Mouse (Mus musculus) MEL (cell line): ENCODE results near the gene Rcn1.

Experiments
- CTCF ChIP-seq, 3 experiments: IDR thresholded peaks in 2 of 3; conservative IDR thresholded peaks in 1 of 3; 2 replicates each; pipeline ENCODE4 v1.5.1; 2011 to 2012; ENCODE audit warnings: low read length in 3 of 3, low read depth in 2 of 3, mild to moderate bottlenecking in 2 of 3, improper control_type of control experiment in 1 of 3, inconsistent platforms in 1 of 3, mixed read lengths in 1 of 3, moderate library complexity in 1 of 3; ENCODE audit not compliant: control insufficient read depth in 1 of 3, insufficient read depth in 1 of 3, poor library complexity in 1 of 3, severe bottlenecking in 1 of 3
- EP300 ChIP-seq, 2 experiments: IDR thresholded peaks; 2 replicates each; pipeline ENCODE4 v1.6.1; 2011; ENCODE audit warnings: improper control_type of control experiment in 2 of 2, low read length in 2 of 2, low read depth in 1 of 2, mild to moderate bottlenecking in 1 of 2
- MAX ChIP-seq: IDR thresholded peaks from 2 replicates; pipeline ENCODE4 v1.6.1; 2011; ENCODE audit warnings: low read length, improper control_type of control experiment

DNA sequence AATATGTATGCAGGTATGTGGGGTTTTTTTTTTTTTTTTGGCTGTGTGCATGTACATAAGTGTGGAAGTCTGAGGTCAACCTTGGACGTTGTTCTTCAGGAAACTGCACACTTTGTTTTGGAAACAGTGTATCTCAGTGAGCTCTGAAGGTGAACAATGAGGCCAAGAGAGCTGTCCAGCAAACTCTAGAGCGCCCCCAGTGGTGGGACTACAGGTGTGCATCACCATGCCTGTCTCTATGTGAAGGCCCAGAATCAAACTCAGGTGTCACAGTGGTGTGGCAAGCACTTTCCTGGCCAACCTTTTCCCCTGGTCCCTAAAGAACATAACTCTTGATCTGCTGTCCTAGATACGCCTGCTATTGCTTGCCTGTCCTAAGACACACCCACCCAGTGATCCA is 45.0 kb upstream of the Rcn1 start:
- TF ChIP-seq MAX (no peak), CTCF (IDR thresholded peaks at IDR 0.05 in 2 of 3, conservative IDR thresholded peaks at IDR 0.05 in 1 of 3; ENCODE audit: control insufficient read depth in 1 of 3, insufficient read depth in 1 of 3, low read depth in 2 of 3, low read length in 3 of 3, poor library complexity in 1 of 3, severe bottlenecking in 1 of 3) (peak; percentile 68 to 88 (median 76)), EP300 (IDR thresholded peaks at IDR 0.05; ENCODE audit: low read depth in 1 of 2, low read length in 2 of 2) (no peak)
